Mouse (Mus musculus): Measurements from ENCODE around the gene Dpp6. TPM values are rescaled to one million over a fixed set of nuclear protein-coding genes. Genes with fewer than 3 reads are reported as not detected.

Dpp6 gene
- polyA plus RNA-seq, 1 experiment from 2014 or later, result 1.3 TPM

- Histone ChIP-seq H3K36me3 (ENCODE audit: insufficient read depth, low read length) (no peaks in the 10 kb centered on the region), H3K9ac (ENCODE audit: low read depth, low read length) (no peak overlapping the region), H3K9me3 (replicated peaks; ENCODE audit: low read length) (no peaks in the 10 kb centered on the region), H3K27me3 (ENCODE audit: insufficient read depth, low read length) (no peaks in the 10 kb centered on the region), H3K4me1 (replicated peaks; ENCODE audit: insufficient read depth, low read length) (no peaks in the 10 kb centered on the region), H3K4me2 (ENCODE audit: low read length) (no peak overlapping the region), H3K4me3 (replicated peaks; ENCODE audit: low read depth, low read length) (no peak overlapping the region), H3K27ac (no peak overlapping the region)
- TF ChIP-seq CTCF (IDR thresholded peaks at IDR 0.05; ENCODE audit: low read depth), result no peak
- DNase-seq (ENCODE audit: low spot score) (no peak), ATAC-seq (replicated peaks; ENCODE audit: low FRiP score, low read depth) (no peak)
- WGBS, result 66% methylated on average over 1 of the region's 1 CpGs
These were observed 211.6 kb downstream of the Dpp6 start for GRCm38 (mm10) chr5:27028611-27029010.

- WGBS, result 14% methylated on average over 5 of the region's 5 CpGs
- H3K4me3 ChIP-seq (replicated peaks; ENCODE audit: low read depth, low read length), result no peak overlapping the region
- no peaks in the 10 kb centered on the region for H3K27me3 ChIP-seq (ENCODE audit: insufficient read depth, low read length)
- no peak overlapping the region for H3K4me2 ChIP-seq (ENCODE audit: low read length)
- no peaks in the 10 kb centered on the region for H3K4me1 ChIP-seq (replicated peaks; ENCODE audit: insufficient read depth, low read length)
- H3K27ac ChIP-seq, result no peak overlapping the region
- ATAC-seq (replicated peaks; ENCODE audit: low FRiP score, low read depth), result no peak
- no peak overlapping the region for H3K9ac ChIP-seq (ENCODE audit: low read depth, low read length)
- no peaks in the 10 kb centered on the region for H3K36me3 ChIP-seq (ENCODE audit: insufficient read depth, low read length)
- H3K9me3 ChIP-seq (replicated peaks; ENCODE audit: low read length), result no peaks in the 10 kb centered on the region
- TF ChIP-seq CTCF (IDR thresholded peaks at IDR 0.05; ENCODE audit: low read depth), result peak; percentile 58
- DNase-seq (ENCODE audit: low spot score), result peak; percentile 27
These were observed 212.8 kb downstream of the Dpp6 start for GRCm38 (mm10) chr5:27029784-27030183.

- 65% methylated on average over 4 of the region's 4 CpGs for WGBS
- H3K4me1 ChIP-seq (replicated peaks; ENCODE audit: insufficient read depth, low read length), result no peaks in the 10 kb centered on the region
- no peak overlapping the region for H3K4me2 ChIP-seq (ENCODE audit: low read length)
- no peak overlapping the region for H3K4me3 ChIP-seq (replicated peaks; ENCODE audit: low read depth, low read length)
- no peak overlapping the region for H3K9ac ChIP-seq (ENCODE audit: low read depth, low read length)
- ATAC-seq (replicated peaks; ENCODE audit: low FRiP score, low read depth) (no peak), DNase-seq (ENCODE audit: low spot score) (no peak)
- no peak overlapping the region for H3K27ac ChIP-seq
- no peaks in the 10 kb centered on the region for H3K9me3 ChIP-seq (replicated peaks; ENCODE audit: low read length)
- TF ChIP-seq CTCF (IDR thresholded peaks at IDR 0.05; ENCODE audit: low read depth), result no peak
- H3K36me3 ChIP-seq (ENCODE audit: insufficient read depth, low read length), result no peaks in the 10 kb centered on the region
- no peaks in the 10 kb centered on the region for H3K27me3 ChIP-seq (ENCODE audit: insufficient read depth, low read length)
These were observed 217.9 kb downstream of the Dpp6 start for GRCm38 (mm10) chr5:27034858-27035257.

- H3K4me3 ChIP-seq (replicated peaks; ENCODE audit: low read depth, low read length), result no peak overlapping the region
- no peak overlapping the region for H3K4me2 ChIP-seq (ENCODE audit: low read length)
- H3K4me1 ChIP-seq (replicated peaks; ENCODE audit: insufficient read depth, low read length), result no peaks in the 10 kb centered on the region
- WGBS, result 37% methylated on average over 1 of the region's 1 CpGs
- TF ChIP-seq CTCF (IDR thresholded peaks at IDR 0.05; ENCODE audit: low read depth), result no peak
- H3K27ac ChIP-seq, result no peak overlapping the region
- no peaks in the 10 kb centered on the region for H3K36me3 ChIP-seq (ENCODE audit: insufficient read depth, low read length)
- DNase-seq (ENCODE audit: low spot score) (peak; percentile 29), ATAC-seq (replicated peaks; ENCODE audit: low FRiP score, low read depth) (no peak)
- H3K9me3 ChIP-seq (replicated peaks; ENCODE audit: low read length), result no peaks in the 10 kb centered on the region
- H3K9ac ChIP-seq (ENCODE audit: low read depth, low read length), result no peak overlapping the region
- no peaks in the 10 kb centered on the region for H3K27me3 ChIP-seq (ENCODE audit: insufficient read depth, low read length)
These were observed 218.3 kb downstream of the Dpp6 start for GRCm38 (mm10) chr5:27035291-27035690.

- no peak for TF ChIP-seq CTCF (IDR thresholded peaks at IDR 0.05; ENCODE audit: low read depth)
- Histone ChIP-seq H3K4me2 (ENCODE audit: low read length) (no peak overlapping the region), H3K36me3 (ENCODE audit: insufficient read depth, low read length) (no peaks in the 10 kb centered on the region), H3K9me3 (replicated peaks; ENCODE audit: low read length) (no peaks in the 10 kb centered on the region), H3K27ac (no peak overlapping the region), H3K27me3 (ENCODE audit: insufficient read depth, low read length) (no peaks in the 10 kb centered on the region), H3K4me1 (replicated peaks; ENCODE audit: insufficient read depth, low read length) (no peaks in the 10 kb centered on the region), H3K4me3 (replicated peaks; ENCODE audit: low read depth, low read length) (no peak overlapping the region), H3K9ac (ENCODE audit: low read depth, low read length) (no peak overlapping the region)
- 26% methylated on average over 2 of the region's 2 CpGs for WGBS
- ATAC-seq (replicated peaks; ENCODE audit: low FRiP score, low read depth) (no peak), DNase-seq (ENCODE audit: low spot score) (no peak)
These were observed 218.9 kb downstream of the Dpp6 start for GRCm38 (mm10) chr5:27035891-27036290.

- no peak for TF ChIP-seq CTCF (IDR thresholded peaks at IDR 0.05; ENCODE audit: low read depth)
- H3K36me3 ChIP-seq (ENCODE audit: insufficient read depth, low read length), result no peaks in the 10 kb centered on the region
- no peak overlapping the region for H3K9ac ChIP-seq (ENCODE audit: low read depth, low read length)
- no peaks in the 10 kb centered on the region for H3K9me3 ChIP-seq (replicated peaks; ENCODE audit: low read length)
- H3K27me3 ChIP-seq (ENCODE audit: insufficient read depth, low read length), result no peaks in the 10 kb centered on the region
- no peak for ATAC-seq (replicated peaks; ENCODE audit: low FRiP score, low read depth)
- H3K27ac ChIP-seq, result no peak overlapping the region
- no peak for DNase-seq (ENCODE audit: low spot score)
- H3K4me3 ChIP-seq (replicated peaks; ENCODE audit: low read depth, low read length), result no peak overlapping the region
- WGBS, result 62% methylated on average over 5 of the region's 5 CpGs
- no peak overlapping the region for H3K4me2 ChIP-seq (ENCODE audit: low read length)
- H3K4me1 ChIP-seq (replicated peaks; ENCODE audit: insufficient read depth, low read length), result no peaks in the 10 kb centered on the region
These were observed 220.8 kb downstream of the Dpp6 start for GRCm38 (mm10) chr5:27037796-27038195.

GRCm38 (mm10) chr5:27048167-27048566 lies 231.2 kb downstream of the Dpp6 start:
- Histone ChIP-seq H3K4me1 (replicated peaks; ENCODE audit: insufficient read depth, low read length) (no peaks in the 10 kb centered on the region), H3K27ac (no peak overlapping the region), H3K4me2 (ENCODE audit: low read length) (no peak overlapping the region), H3K4me3 (replicated peaks; ENCODE audit: low read depth, low read length) (no peak overlapping the region), H3K9ac (ENCODE audit: low read depth, low read length) (no peak overlapping the region), H3K9me3 (replicated peaks; ENCODE audit: low read length) (no peaks in the 10 kb centered on the region), H3K27me3 (ENCODE audit: insufficient read depth, low read length) (peaks cover 5% of the 10 kb centered on the region; the same call in 1 of the 2 replicates), H3K36me3 (ENCODE audit: insufficient read depth, low read length) (no peaks in the 10 kb centered on the region)
- ATAC-seq (replicated peaks; ENCODE audit: low FRiP score, low read depth), result no peak
- peak; percentile 55 for TF ChIP-seq CTCF (IDR thresholded peaks at IDR 0.05; ENCODE audit: low read depth)
- 20% methylated on average over 7 of the region's 7 CpGs for WGBS
- DNase-seq (ENCODE audit: low spot score), result peak; percentile 12

All from kidney, postnatal 0 days (tissue).